Mouse (Mus musculus): ENCODE measurements around the gene Ank3. TPM values are rescaled to one million over a fixed set of nuclear protein-coding genes. Genes with fewer than 3 reads are reported as not detected.
A peak's percentile ranks its signal among the peaks of the same experiment; 100 is the strongest.

Ank3 gene
- polyA plus RNA-seq, 1 experiment from 2014 or later: 19.0 TPM

- Histone ChIP-seq H3K36me3 (ENCODE audit: control insufficient read depth, insufficient read depth, low read length) (no peaks in the 10 kb centered on the region), H3K27ac (ENCODE audit: low read length) (no peak overlapping the region), H3K27me3 (ENCODE audit: control insufficient read depth, insufficient read depth, low read depth, low read length) (no peaks in the 10 kb centered on the region), H3K4me2 (ENCODE audit: low read depth, low read length) (no peak overlapping the region), H3K9me3 (ENCODE audit: control insufficient read depth, low read length) (no peaks in the 10 kb centered on the region), H3K9ac (ENCODE audit: low read length) (no peak overlapping the region), H3K4me3 (ENCODE audit: low read length) (no peak overlapping the region), H3K4me1 (replicated peaks; ENCODE audit: control insufficient read depth, insufficient read depth, low read length) (peaks cover 30% of the 10 kb centered on the region)
- ATAC-seq (ENCODE audit: low read depth): no peak
- 21% methylated on average over 4 of the region's 4 CpGs for WGBS
These were observed 251.5 kb downstream of the Ank3 start for GRCm38 (mm10) chr10:69650074-69650473.

DNA sequence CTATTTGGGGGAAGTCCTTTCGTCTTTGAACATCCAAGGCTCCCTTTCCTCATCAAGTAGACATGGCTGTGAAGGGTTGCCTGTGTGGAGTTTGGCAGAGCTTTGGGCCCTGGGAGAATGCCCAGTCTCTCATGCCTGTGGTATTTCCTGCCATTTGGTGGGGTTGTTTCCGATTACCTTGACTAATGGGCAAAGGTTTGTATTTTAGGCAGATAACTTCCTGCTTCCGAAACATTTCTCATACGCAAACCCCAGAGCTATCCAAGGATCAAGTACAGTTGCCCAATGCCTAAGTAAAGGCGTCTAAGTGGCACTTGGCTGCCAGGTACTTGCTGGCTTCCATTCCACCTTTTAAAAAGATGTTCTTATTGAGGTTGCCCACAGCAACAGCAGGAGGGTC lies 254.1 kb downstream of the Ank3 start:
- Histone ChIP-seq H3K27ac (ENCODE audit: low read length) (peak overlapping the region; percentile 52), H3K27me3 (ENCODE audit: control insufficient read depth, insufficient read depth, low read depth, low read length) (no peaks in the 10 kb centered on the region), H3K9ac (ENCODE audit: low read length) (no peak overlapping the region), H3K4me3 (ENCODE audit: low read length) (no peak overlapping the region), H3K4me2 (ENCODE audit: low read depth, low read length) (no peak overlapping the region), H3K9me3 (ENCODE audit: control insufficient read depth, low read length) (no peaks in the 10 kb centered on the region), H3K36me3 (ENCODE audit: control insufficient read depth, insufficient read depth, low read length) (no peaks in the 10 kb centered on the region), H3K4me1 (replicated peaks; ENCODE audit: control insufficient read depth, insufficient read depth, low read length) (peaks cover 30% of the 10 kb centered on the region)
- peak; percentile 81 for ATAC-seq (ENCODE audit: low read depth)
- WGBS: 14% methylated on average over 5 of the region's 5 CpGs

DNA sequence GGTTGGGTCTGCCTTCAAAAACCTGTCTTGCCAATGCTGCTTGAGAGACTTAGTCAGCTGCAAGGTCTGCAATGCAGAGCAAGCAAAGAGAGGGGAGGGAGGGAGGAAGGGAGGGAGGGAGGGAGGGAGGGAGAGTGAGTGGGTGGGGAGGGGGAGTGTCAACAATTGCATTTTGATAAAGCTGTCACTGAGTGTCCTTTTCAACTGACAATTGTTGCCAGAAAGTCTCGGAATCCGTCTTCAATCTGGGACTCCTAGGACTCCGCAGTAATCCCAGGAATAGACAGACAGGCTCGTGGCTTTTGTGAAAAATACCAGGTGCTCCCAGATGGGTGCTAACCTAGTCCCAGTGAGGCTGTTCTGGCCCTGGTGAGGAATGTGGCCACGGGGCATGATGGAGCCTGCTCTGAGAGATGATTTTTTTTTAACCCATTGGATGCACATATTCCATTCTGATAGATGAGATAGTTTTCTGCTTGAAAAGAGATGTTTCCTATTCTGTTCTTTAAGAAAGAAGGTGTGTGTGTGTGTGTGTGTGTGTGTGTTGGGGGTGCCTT lies 254.6 kb downstream of the Ank3 start:
- H3K36me3 ChIP-seq (ENCODE audit: control insufficient read depth, insufficient read depth, low read length): no peaks in the 10 kb centered on the region
- peaks cover 30% of the 10 kb centered on the region for H3K4me1 ChIP-seq (replicated peaks; ENCODE audit: control insufficient read depth, insufficient read depth, low read length)
- no peaks in the 10 kb centered on the region for H3K9me3 ChIP-seq (ENCODE audit: control insufficient read depth, low read length)
- WGBS: 6% methylated on average over 5 of the region's 5 CpGs
- H3K27ac ChIP-seq (ENCODE audit: low read length): peak overlapping the region; percentile 52; the same call in 1 of the 2 replicates
- ATAC-seq (ENCODE audit: low read depth): peak; percentile 29
- no peak overlapping the region for H3K4me2 ChIP-seq (ENCODE audit: low read depth, low read length)
- no peaks in the 10 kb centered on the region for H3K27me3 ChIP-seq (ENCODE audit: control insufficient read depth, insufficient read depth, low read depth, low read length)
- no peak overlapping the region for H3K4me3 ChIP-seq (ENCODE audit: low read length)
- H3K9ac ChIP-seq (ENCODE audit: low read length): no peak overlapping the region

- H3K4me3 ChIP-seq (ENCODE audit: low read length): no peak overlapping the region
- H3K4me2 ChIP-seq (ENCODE audit: low read depth, low read length): no peak overlapping the region
- H3K27me3 ChIP-seq (ENCODE audit: control insufficient read depth, insufficient read depth, low read depth, low read length): no peaks in the 10 kb centered on the region
- H3K36me3 ChIP-seq (ENCODE audit: control insufficient read depth, insufficient read depth, low read length): no peaks in the 10 kb centered on the region
- H3K9me3 ChIP-seq (ENCODE audit: control insufficient read depth, low read length): no peaks in the 10 kb centered on the region
- no peak overlapping the region for H3K27ac ChIP-seq (ENCODE audit: low read length)
- H3K4me1 ChIP-seq (replicated peaks; ENCODE audit: control insufficient read depth, insufficient read depth, low read length): peaks cover 30% of the 10 kb centered on the region
- no peak for ATAC-seq (ENCODE audit: low read depth)
- WGBS: 84% methylated on average over 2 of the region's 2 CpGs
- no peak overlapping the region for H3K9ac ChIP-seq (ENCODE audit: low read length)
These were observed 255.6 kb downstream of the Ank3 start for GRCm38 (mm10) chr10:69654176-69654575.

GRCm38 (mm10) chr10:69654866-69655633 lies 256.5 kb downstream of the Ank3 start:
- Histone ChIP-seq H3K36me3 (ENCODE audit: control insufficient read depth, insufficient read depth, low read length) (no peaks in the 10 kb centered on the region), H3K27ac (ENCODE audit: low read length) (no peak overlapping the region), H3K9ac (ENCODE audit: low read length) (no peak overlapping the region), H3K4me3 (ENCODE audit: low read length) (no peak overlapping the region), H3K27me3 (ENCODE audit: control insufficient read depth, insufficient read depth, low read depth, low read length) (no peaks in the 10 kb centered on the region), H3K9me3 (ENCODE audit: control insufficient read depth, low read length) (no peaks in the 10 kb centered on the region), H3K4me2 (ENCODE audit: low read depth, low read length) (peak overlapping the region; percentile 35; the same call in 1 of the 2 replicates), H3K4me1 (replicated peaks; ENCODE audit: control insufficient read depth, insufficient read depth, low read length) (peaks cover 29% of the 10 kb centered on the region)
- WGBS: 12% methylated on average over 13 of the region's 13 CpGs
- no peak for ATAC-seq (ENCODE audit: low read depth)

GRCm38 (mm10) chr10:69656321-69656720 lies 257.7 kb downstream of the Ank3 start:
- Histone ChIP-seq H3K36me3 (ENCODE audit: control insufficient read depth, insufficient read depth, low read length) (no peaks in the 10 kb centered on the region), H3K4me3 (ENCODE audit: low read length) (no peak overlapping the region), H3K4me2 (ENCODE audit: low read depth, low read length) (no peak overlapping the region), H3K27me3 (ENCODE audit: control insufficient read depth, insufficient read depth, low read depth, low read length) (no peaks in the 10 kb centered on the region), H3K9ac (ENCODE audit: low read length) (no peak overlapping the region), H3K9me3 (ENCODE audit: control insufficient read depth, low read length) (no peaks in the 10 kb centered on the region), H3K4me1 (replicated peaks; ENCODE audit: control insufficient read depth, insufficient read depth, low read length) (peaks cover 27% of the 10 kb centered on the region), H3K27ac (ENCODE audit: low read length) (no peak overlapping the region)
- 7% methylated on average over 3 of the region's 3 CpGs for WGBS
- 0 out of 2 replicates have a peak, but pooled peaks have one; percentile 26 for ATAC-seq (ENCODE audit: low read depth)

DNA sequence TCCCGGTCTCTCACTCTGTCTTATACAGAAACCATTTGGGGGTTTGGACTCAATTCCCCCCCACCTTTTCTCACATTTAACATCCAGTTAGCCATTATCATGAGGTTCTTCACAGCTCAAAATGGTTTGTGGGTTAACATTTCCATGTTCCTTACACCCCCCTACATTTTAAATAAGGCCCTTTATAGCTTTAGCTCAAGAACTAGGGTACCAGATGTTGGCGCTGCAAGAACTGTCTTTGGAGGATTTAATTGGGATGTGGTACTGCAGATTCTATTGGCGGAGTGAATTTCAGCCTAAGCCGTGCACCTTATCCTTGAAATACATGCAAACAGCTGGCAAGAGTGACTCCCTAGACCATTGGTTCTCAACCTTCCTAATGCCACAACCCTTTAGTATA lies 261.2 kb downstream of the Ank3 start:
- Histone ChIP-seq H3K4me3 (ENCODE audit: low read length) (no peak overlapping the region), H3K4me2 (ENCODE audit: low read depth, low read length) (no peak overlapping the region), H3K9me3 (ENCODE audit: control insufficient read depth, low read length) (no peaks in the 10 kb centered on the region), H3K27me3 (ENCODE audit: control insufficient read depth, insufficient read depth, low read depth, low read length) (no peaks in the 10 kb centered on the region), H3K4me1 (replicated peaks; ENCODE audit: control insufficient read depth, insufficient read depth, low read length) (peaks cover 3% of the 10 kb centered on the region), H3K27ac (ENCODE audit: low read length) (no peak overlapping the region), H3K36me3 (ENCODE audit: control insufficient read depth, insufficient read depth, low read length) (no peaks in the 10 kb centered on the region), H3K9ac (ENCODE audit: low read length) (no peak overlapping the region)
- WGBS: 85% methylated on average over 4 of the region's 4 CpGs
- no peak for ATAC-seq (ENCODE audit: low read depth)

GRCm38 (mm10) chr10:69662338-69662737 lies 263.8 kb downstream of the Ank3 start:
- Histone ChIP-seq H3K27me3 (ENCODE audit: control insufficient read depth, insufficient read depth, low read depth, low read length) (no peaks in the 10 kb centered on the region), H3K4me3 (ENCODE audit: low read length) (no peak overlapping the region), H3K9me3 (ENCODE audit: control insufficient read depth, low read length) (no peaks in the 10 kb centered on the region), H3K27ac (ENCODE audit: low read length) (no peak overlapping the region), H3K4me1 (replicated peaks; ENCODE audit: control insufficient read depth, insufficient read depth, low read length) (no peaks in the 10 kb centered on the region), H3K4me2 (ENCODE audit: low read depth, low read length) (no peak overlapping the region), H3K9ac (ENCODE audit: low read length) (no peak overlapping the region), H3K36me3 (ENCODE audit: control insufficient read depth, insufficient read depth, low read length) (no peaks in the 10 kb centered on the region)
- WGBS: 3% methylated on average over 7 of the region's 7 CpGs
- ATAC-seq (ENCODE audit: low read depth): peak; percentile 85

DNA sequence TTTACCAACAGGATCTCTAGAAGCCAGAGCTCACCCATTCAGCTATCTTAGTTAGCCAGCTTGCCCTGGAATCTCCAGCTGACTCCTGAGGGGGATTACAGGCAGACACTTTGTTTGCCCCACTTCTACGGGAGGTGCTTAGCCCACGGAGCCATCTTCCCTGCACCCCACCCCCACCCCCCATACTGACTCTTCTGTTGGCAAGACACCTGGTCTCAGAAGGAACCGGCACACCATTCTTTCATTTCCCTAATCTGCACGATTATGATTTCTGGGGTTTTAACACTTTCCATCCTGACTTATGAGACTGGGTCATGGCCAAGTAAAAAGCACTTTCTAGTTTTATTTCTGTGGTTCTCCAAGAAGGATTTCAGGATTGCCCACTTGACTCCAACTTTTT lies 268.9 kb downstream of the Ank3 start:
- no peak overlapping the region for H3K27ac ChIP-seq (ENCODE audit: low read length)
- no peak overlapping the region for H3K4me3 ChIP-seq (ENCODE audit: low read length)
- no peaks in the 10 kb centered on the region for H3K9me3 ChIP-seq (ENCODE audit: control insufficient read depth, low read length)
- no peak overlapping the region for H3K4me2 ChIP-seq (ENCODE audit: low read depth, low read length)
- WGBS: 66% methylated on average over 4 of the region's 4 CpGs
- no peaks in the 10 kb centered on the region for H3K4me1 ChIP-seq (replicated peaks; ENCODE audit: control insufficient read depth, insufficient read depth, low read length)
- no peak overlapping the region for H3K9ac ChIP-seq (ENCODE audit: low read length)
- H3K27me3 ChIP-seq (ENCODE audit: control insufficient read depth, insufficient read depth, low read depth, low read length): no peaks in the 10 kb centered on the region
- ATAC-seq (ENCODE audit: low read depth): no peak
- H3K36me3 ChIP-seq (ENCODE audit: control insufficient read depth, insufficient read depth, low read length): no peaks in the 10 kb centered on the region
